Comparison of ENCODE assay signal across 26 mouse cellular contexts in genomic region chr6:77758164-77758563, GRCm38 (mm10).
A peak's percentile ranks its signal among the peaks of the same experiment; 100 is the strongest.
DNase-seq lines count a peak whose midpoint lies in the region; ATAC-seq and TF ChIP-seq lines count a peak whose summit lies in the region.
"Had no signal": no experiment of that assay in that cellular context is flagged by ENCODE, and none has a peak within 500 bp of the region (broad histone marks: within the 10 kb centered on the region; RNA-seq: fewer than 3 reads in every experiment).

No protein-coding gene starts in this region.

- peak; percentile 64; the same call in 1 of the 2 replicates for ATAC-seq in liver, embryonic 13.5 days (ENCODE audit: low read depth)
- ATAC-seq in liver, embryonic 16.5 days (ENCODE audit: low read depth), result peak; percentile 74
- ATAC-seq in midbrain, embryonic 11.5 days (ENCODE audit: low FRiP score), result no peak
- ATAC-seq: activated CD4-positive, CD25-positive, alpha-beta regulatory T cell, adult 4 months; CD4-positive, CD25-positive, alpha-beta regulatory T cell, adult 4 months; forebrain, embryonic 13.5 days; forebrain, embryonic 15.5 days; Patski had no signal

- no peak for TF ChIP-seq POLR2A in liver, adult 2 months (IDR thresholded peaks at IDR 0.05; ENCODE audit: extremely low read depth, insufficient read depth, low read length)

- H3K36me3 ChIP-seq in liver, adult 2 months (ENCODE audit: control insufficient read depth, insufficient read depth, low read length), result no peaks in the 10 kb centered on the region
- H3K36me3 ChIP-seq in liver, embryonic 13.5 days, result no peaks in the 10 kb centered on the region
- H3K36me3 ChIP-seq in liver, embryonic 16.5 days (ENCODE audit: control insufficient read depth, insufficient read depth), result no peaks in the 10 kb centered on the region
- no peaks in the 10 kb centered on the region for H3K36me3 ChIP-seq in midbrain, embryonic 11.5 days (ENCODE audit: control insufficient read depth, insufficient read depth, low read length)
- H3K36me3 ChIP-seq: embryonic facial prominence, embryonic 10.5 days; embryonic facial prominence, embryonic 12.5 days; forebrain, embryonic 15.5 days; G1E had no signal

- H3K27ac ChIP-seq in liver, adult 2 months (replicated peaks; ENCODE audit: insufficient read depth, low read depth, low read length), result no peak overlapping the region
- no peak overlapping the region for H3K27ac ChIP-seq in liver, embryonic 13.5 days
- no peak overlapping the region for H3K27ac ChIP-seq in liver, embryonic 16.5 days (ENCODE audit: low read length)
- H3K27ac ChIP-seq in midbrain, embryonic 11.5 days (ENCODE audit: low read depth, low read length), result no peak overlapping the region
- H3K27ac ChIP-seq: embryonic facial prominence, embryonic 10.5 days; embryonic facial prominence, embryonic 12.5 days; forebrain, embryonic 13.5 days; forebrain, embryonic 15.5 days had no signal

- WGBS in liver, adult 2 months, result 15% methylated on average over 3 of the region's 3 CpGs
- 66% methylated on average over 3 of the region's 3 CpGs for WGBS in liver, embryonic 13.5 days (ENCODE audit: insufficient replicate concordance)
- WGBS in liver, embryonic 16.5 days (ENCODE audit: insufficient replicate concordance), result 49% methylated on average over 3 of the region's 3 CpGs
- 85% methylated on average over 3 of the region's 3 CpGs for WGBS in midbrain, embryonic 11.5 days

- H3K4me3 ChIP-seq in liver, adult 2 months (ENCODE audit: insufficient read depth, low read depth, low read length), result no peak overlapping the region
- no peak overlapping the region for H3K4me3 ChIP-seq in liver, embryonic 13.5 days (replicated peaks)
- no peak overlapping the region for H3K4me3 ChIP-seq in liver, embryonic 16.5 days (ENCODE audit: low read depth, low read length)
- no peak overlapping the region for H3K4me3 ChIP-seq in midbrain, embryonic 11.5 days (ENCODE audit: low read depth, low read length)
- H3K4me3 ChIP-seq: embryonic facial prominence, embryonic 10.5 days; embryonic facial prominence, embryonic 12.5 days; forebrain, embryonic 13.5 days; forebrain, embryonic 15.5 days had no signal

- peaks cover 2% of the 10 kb centered on the region; the same call in 1 of the 2 replicates for H3K4me1 ChIP-seq in liver, adult 2 months (ENCODE audit: control insufficient read depth, insufficient read depth, low read length)
- H3K4me1 ChIP-seq in liver, embryonic 13.5 days (replicated peaks), result no peaks in the 10 kb centered on the region
- H3K4me1 ChIP-seq in liver, embryonic 16.5 days (ENCODE audit: control insufficient read depth, low read depth, low read length), result no peaks in the 10 kb centered on the region
- no peaks in the 10 kb centered on the region for H3K4me1 ChIP-seq in midbrain, embryonic 11.5 days (ENCODE audit: control insufficient read depth, insufficient read depth, low read length)
- H3K4me1 ChIP-seq: embryonic facial prominence, embryonic 10.5 days; embryonic facial prominence, embryonic 12.5 days; forebrain, embryonic 13.5 days; forebrain, embryonic 15.5 days had no signal

- intact Hi-C loops in heart, postnatal 14 days (cut with DNase I), result no loop called here

- H3K4me2 ChIP-seq in liver, embryonic 13.5 days, result no peak overlapping the region
- H3K4me2 ChIP-seq in liver, embryonic 16.5 days (ENCODE audit: low read depth, low read length), result no peak overlapping the region
- H3K4me2 ChIP-seq in midbrain, embryonic 11.5 days, result no peak overlapping the region
- H3K4me2 ChIP-seq: embryonic facial prominence, embryonic 12.5 days; forebrain, embryonic 13.5 days; forebrain, embryonic 15.5 days had no signal

- no peaks in the 10 kb centered on the region for H3K27me3 ChIP-seq in liver, adult 2 months (ENCODE audit: control insufficient read depth, insufficient read depth, low read length)
- H3K27me3 ChIP-seq in liver, embryonic 13.5 days, result no peaks in the 10 kb centered on the region
- no peaks in the 10 kb centered on the region for H3K27me3 ChIP-seq in liver, embryonic 16.5 days (ENCODE audit: control insufficient read depth, insufficient read depth, low read depth, low read length)
- no peaks in the 10 kb centered on the region for H3K27me3 ChIP-seq in midbrain, embryonic 11.5 days (ENCODE audit: control insufficient read depth, insufficient read depth, low read length)
- H3K27me3 ChIP-seq: CH12.LX; embryonic facial prominence, embryonic 12.5 days; forebrain, embryonic 13.5 days; forebrain, embryonic 15.5 days; Patski had no signal

- H3K9ac ChIP-seq in liver, adult 2 months (ENCODE audit: low read depth, low read length), result no peak overlapping the region
- H3K9ac ChIP-seq in liver, embryonic 13.5 days, result no peak overlapping the region
- no peak overlapping the region for H3K9ac ChIP-seq in liver, embryonic 16.5 days (ENCODE audit: low read depth, low read length)
- no peak overlapping the region for H3K9ac ChIP-seq in midbrain, embryonic 11.5 days (ENCODE audit: low read length)
- H3K9ac ChIP-seq: embryonic facial prominence, embryonic 12.5 days; forebrain, embryonic 13.5 days; forebrain, embryonic 15.5 days had no signal

- TF ChIP-seq CTCF in liver, adult 2 months (IDR thresholded peaks at IDR 0.05; ENCODE audit: low read depth, low read length), result no peak

- DNase-seq in liver, adult 2 months (ENCODE audit: extremely low read depth, low read depth, low spot score), result peak; percentile 43
- no peak for DNase-seq in liver
- DNase-seq in liver, embryonic 13.5 days, result no peak
- no peak for DNase-seq in heart, postnatal 14 days
- DNase-seq in midbrain, embryonic 11.5 days (ENCODE audit: low spot score, missing footprints), result no peak
- DNase-seq in embryo, embryonic 9.5 days (ENCODE audit: extremely low spot score), result no peak
- DNase-seq: adrenal gland, postnatal 10 days; adrenal gland, postnatal 25 days; B cell, adult 2 months; cerebellum, adult 11 months; cerebellum, adult 18-20 months; cerebellum, adult 8-10 months; cerebellum, adult 9-11 months; cerebellum, postnatal 14 days; cerebellum, postnatal 36 days; embryo, embryonic 11 days had no signal

- no peaks in the 10 kb centered on the region for H3K9me3 ChIP-seq in liver, embryonic 13.5 days (replicated peaks)
- H3K9me3 ChIP-seq in liver, embryonic 16.5 days (replicated peaks; ENCODE audit: control insufficient read depth, low read length), result no peaks in the 10 kb centered on the region
- no peaks in the 10 kb centered on the region for H3K9me3 ChIP-seq in midbrain, embryonic 11.5 days (ENCODE audit: control insufficient read depth, low read length)
- H3K9me3 ChIP-seq: embryonic facial prominence, embryonic 10.5 days; embryonic facial prominence, embryonic 12.5 days; forebrain, embryonic 13.5 days; forebrain, embryonic 15.5 days; G1E had no signal

- no peaks in the 10 kb centered on the region for H3K79me2 ChIP-seq in liver, adult 2 months (ENCODE audit: control insufficient read depth, insufficient read depth, low read length)
